Mouse (Mus musculus) liver, postnatal 0 days (tissue): ENCODE results near the gene Dock9.

Experiments
- CTCF ChIP-seq: sonication (generic); IDR thresholded peaks from 2 replicates; pipeline ENCODE4 v1.5.1; 2016; ENCODE audit warnings: antibody characterized with exemption, low read depth
- EP300 ChIP-seq: IDR thresholded peaks from 2 replicates; pipeline ENCODE4 v1.6.1; 2016; ENCODE audit warnings: antibody characterized with exemption, low read depth, mild to moderate bottlenecking

DNA sequence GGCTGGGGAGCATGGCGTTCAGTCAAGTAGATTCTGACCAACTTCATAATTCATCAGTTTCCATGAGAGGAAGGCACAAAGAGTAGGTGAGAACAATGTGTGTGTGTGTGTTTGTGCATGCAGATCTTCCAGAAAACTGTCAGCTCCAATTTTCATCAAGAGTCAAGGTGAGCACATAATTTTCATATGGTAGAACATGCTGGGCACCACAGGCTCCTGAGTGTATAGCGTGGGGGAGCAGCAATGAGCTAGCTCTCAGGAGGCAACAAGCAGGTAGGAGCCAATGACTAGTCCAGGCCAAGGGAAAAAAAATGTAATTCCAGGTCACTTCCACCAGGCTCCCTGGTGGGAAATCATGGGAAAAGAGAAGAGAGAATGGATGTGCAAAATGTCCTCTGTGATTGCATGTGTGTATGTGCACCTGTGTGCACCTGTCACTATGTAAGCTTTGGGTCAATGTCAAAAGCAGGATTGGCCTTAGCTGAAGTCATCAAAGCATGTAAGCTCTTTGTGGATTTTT lies 35.4 kb upstream of the Dock9 start:
- TF ChIP-seq CTCF = no peak
- TF ChIP-seq EP300 = no peak
